Mouse (Mus musculus): ENCODE data around the gene Zfp276. TPM values are rescaled to one million over a fixed set of nuclear protein-coding genes. Genes with fewer than 3 reads are reported as not detected.

Zfp276 gene
- 17.2 and 20.4 TPM in 2 replicates for polyA plus RNA-seq (2014; fragmentation: Nextera tagmentation; extraction: Ambion mirVana)

DNA sequence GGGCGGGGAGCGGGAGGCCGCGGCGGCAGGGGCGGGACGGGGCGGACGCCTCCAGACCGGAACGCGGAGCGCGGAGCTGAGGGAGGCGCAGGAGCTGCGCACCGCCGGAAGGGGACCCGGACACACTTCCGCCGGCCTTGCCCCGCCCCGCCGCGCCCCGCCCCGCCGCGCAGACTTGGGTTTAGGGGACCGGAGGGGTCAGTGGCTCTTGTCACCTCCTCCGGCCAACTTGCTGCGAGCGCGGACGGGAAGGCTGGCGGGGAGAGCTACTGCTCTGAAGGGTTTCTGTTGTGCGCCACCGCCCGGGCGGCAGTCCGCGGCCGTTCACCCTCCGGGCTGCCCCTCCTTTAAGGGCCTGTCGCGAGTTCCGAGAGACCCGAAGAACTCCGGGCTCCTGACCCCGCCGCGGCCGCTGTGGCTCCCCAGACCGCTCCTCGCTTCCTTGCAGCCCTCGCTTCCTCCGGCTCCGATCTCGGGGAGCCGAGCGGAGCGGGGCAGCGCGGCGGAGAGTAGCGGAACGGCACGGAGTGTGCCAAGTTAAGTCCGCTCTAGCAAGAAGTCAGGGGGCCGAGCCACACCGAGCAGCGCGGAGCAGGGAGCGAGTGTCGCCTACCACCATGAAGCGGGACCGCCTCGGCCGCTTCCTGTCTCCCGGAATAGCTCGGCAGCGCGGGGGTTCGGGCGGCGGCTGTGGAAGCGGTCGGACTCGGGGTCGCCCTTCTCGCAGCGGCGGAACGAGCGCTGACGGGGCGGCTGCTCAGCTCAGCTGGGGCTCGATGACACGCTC, at the start of gene Zfp276, which contains the start of gene Vps9d1:
TSS of gene Zfp276 (plus strand) at position 97 of the 787 bp plus-strand sequence.
TSS of gene Vps9d1 (minus strand) at position 250 of the 787 bp plus-strand sequence.
- Histone ChIP-seq H3K4me1 (ENCODE audit: control insufficient read depth, insufficient read depth, low read length) (peaks cover 19% of the 10 kb centered on the region), H3K9ac (ENCODE audit: low read depth, low read length) (peak within 1 kb of the TSS; percentile 96), H3K9me3 (ENCODE audit: control insufficient read depth, low read length) (no peaks in the 10 kb centered on the region), H3K4me2 (replicated peaks; ENCODE audit: low read depth, low read length) (peak within 1 kb of the TSS; percentile 95), H3K36me3 (ENCODE audit: control insufficient read depth, insufficient read depth, low read length) (peaks cover 48% of the 10 kb centered on the region), H3K4me3 (ENCODE audit: low read length) (peak within 1 kb of the TSS; percentile 98), H3K27ac (ENCODE audit: low read depth, low read length) (peak within 1 kb of the TSS; percentile 80), H3K27me3 (ENCODE audit: control insufficient read depth, insufficient read depth, low read length) (no peaks in the 10 kb centered on the region)
- ATAC-seq (ENCODE audit: low FRiP score, low TSS enrichment), result peak; percentile 96
- WGBS, result under 1% methylated on average over 87 of the region's 99 CpGs

- Histone ChIP-seq H3K4me2 (replicated peaks; ENCODE audit: low read depth, low read length) (peak overlapping the region; percentile 89), H3K36me3 (ENCODE audit: control insufficient read depth, insufficient read depth, low read length) (peaks cover 27% of the 10 kb centered on the region), H3K27ac (ENCODE audit: low read depth, low read length) (0 out of 2 replicates have a peak overlapping the region, but pooled peaks have one; percentile 32), H3K4me3 (ENCODE audit: low read length) (peak overlapping the region; percentile 95), H3K9me3 (ENCODE audit: control insufficient read depth, low read length) (no peaks in the 10 kb centered on the region), H3K9ac (ENCODE audit: low read depth, low read length) (peak overlapping the region; percentile 93), H3K4me1 (ENCODE audit: control insufficient read depth, insufficient read depth, low read length) (peaks cover 14% of the 10 kb centered on the region), H3K27me3 (ENCODE audit: control insufficient read depth, insufficient read depth, low read length) (no peaks in the 10 kb centered on the region)
- 44% methylated on average over 10 of the region's 10 CpGs for WGBS
- no peak for ATAC-seq (ENCODE audit: low FRiP score, low TSS enrichment)
Measured at GRCm38 (mm10) chr8:123211876-123212275, 42.1 kb upstream of the Zfp276 start.

GRCm38 (mm10) chr8:123212321-123213117, 41.5 kb upstream of the Zfp276 start, which contains the start of the genes Chmp1a and Spata33:
Gene Chmp1a, minus strand, starts transcription at chr8:123212763.
Gene Spata33, plus strand, starts transcription at chr8:123212832.
- H3K27me3 ChIP-seq (ENCODE audit: control insufficient read depth, insufficient read depth, low read length), result no peaks in the 10 kb centered on the region
- peaks cover 21% of the 10 kb centered on the region for H3K36me3 ChIP-seq (ENCODE audit: control insufficient read depth, insufficient read depth, low read length)
- 2% methylated on average over 67 of the region's 76 CpGs for WGBS
- peak within 1 kb of the TSS; percentile 93 for H3K9ac ChIP-seq (ENCODE audit: low read depth, low read length)
- peak within 1 kb of the TSS; percentile 95 for H3K4me3 ChIP-seq (ENCODE audit: low read length)
- no peaks in the 10 kb centered on the region for H3K9me3 ChIP-seq (ENCODE audit: control insufficient read depth, low read length)
- peaks cover 14% of the 10 kb centered on the region for H3K4me1 ChIP-seq (ENCODE audit: control insufficient read depth, insufficient read depth, low read length)
- H3K4me2 ChIP-seq (replicated peaks; ENCODE audit: low read depth, low read length), result peak within 1 kb of the TSS; percentile 89
- peak; percentile 97 for ATAC-seq (ENCODE audit: low FRiP score, low TSS enrichment)
- H3K27ac ChIP-seq (ENCODE audit: low read depth, low read length), result peak within 1 kb of the TSS; percentile 32; the same call in 1 of the 2 replicates

DNA sequence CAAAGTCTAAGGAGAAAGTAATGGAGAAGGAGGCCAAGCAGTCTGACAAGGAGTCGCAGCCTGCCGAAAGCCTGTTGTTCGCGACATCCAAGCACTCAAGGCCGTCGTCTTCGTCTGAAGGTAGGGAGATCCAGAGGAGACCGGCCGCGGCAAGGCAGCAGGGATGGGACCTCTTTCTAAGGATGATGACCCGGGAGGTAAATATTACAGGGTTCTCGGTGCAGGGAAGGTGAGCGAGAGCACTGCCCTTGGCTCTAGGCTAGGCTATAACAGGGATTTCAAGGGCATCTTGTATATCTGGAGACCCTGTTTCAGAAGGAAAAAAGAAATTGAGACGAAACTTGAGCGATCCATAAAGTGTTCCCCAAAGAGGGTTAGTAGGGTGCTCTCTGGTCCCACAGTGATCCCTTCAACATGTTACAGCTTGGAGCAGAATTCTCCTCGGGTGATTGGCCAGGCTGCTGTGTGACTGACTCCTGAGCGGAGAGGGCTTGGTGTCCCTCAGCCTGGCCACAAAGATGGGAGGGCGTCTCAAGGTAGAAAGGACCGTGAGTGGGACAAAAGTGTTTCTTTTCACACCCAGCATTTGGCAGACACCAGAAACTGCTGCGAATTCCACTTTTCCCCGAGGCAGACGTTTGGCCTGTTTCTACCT, 40.8 kb upstream of the Zfp276 start:
- H3K4me3 ChIP-seq (ENCODE audit: low read length), result peak overlapping the region; percentile 95
- H3K27me3 ChIP-seq (ENCODE audit: control insufficient read depth, insufficient read depth, low read length), result no peaks in the 10 kb centered on the region
- H3K9ac ChIP-seq (ENCODE audit: low read depth, low read length), result peak overlapping the region; percentile 93
- ATAC-seq (ENCODE audit: low FRiP score, low TSS enrichment), result peak; percentile 35; the same call in 1 of the 2 replicates
- H3K4me1 ChIP-seq (ENCODE audit: control insufficient read depth, insufficient read depth, low read length), result peaks cover 14% of the 10 kb centered on the region
- H3K4me2 ChIP-seq (replicated peaks; ENCODE audit: low read depth, low read length), result peak overlapping the region; percentile 80
- WGBS, result 6% methylated on average over 22 of the region's 22 CpGs
- peaks cover 14% of the 10 kb centered on the region for H3K36me3 ChIP-seq (ENCODE audit: control insufficient read depth, insufficient read depth, low read length)
- no peaks in the 10 kb centered on the region for H3K9me3 ChIP-seq (ENCODE audit: control insufficient read depth, low read length)
- H3K27ac ChIP-seq (ENCODE audit: low read depth, low read length), result no peak overlapping the region; the same call in 1 of the 2 replicates

- 74% methylated on average over 3 of the region's 3 CpGs for WGBS
- peaks cover 14% of the 10 kb centered on the region for H3K4me1 ChIP-seq (ENCODE audit: control insufficient read depth, insufficient read depth, low read length)
- H3K36me3 ChIP-seq (ENCODE audit: control insufficient read depth, insufficient read depth, low read length), result no peaks in the 10 kb centered on the region
- no peak overlapping the region for H3K4me2 ChIP-seq (replicated peaks; ENCODE audit: low read depth, low read length)
- H3K9me3 ChIP-seq (ENCODE audit: control insufficient read depth, low read length), result no peaks in the 10 kb centered on the region
- no peak for ATAC-seq (ENCODE audit: low FRiP score, low TSS enrichment)
- no peak overlapping the region for H3K4me3 ChIP-seq (ENCODE audit: low read length)
- H3K9ac ChIP-seq (ENCODE audit: low read depth, low read length), result no peak overlapping the region
- no peaks in the 10 kb centered on the region; the same call in 1 of the 2 replicates for H3K27me3 ChIP-seq (ENCODE audit: control insufficient read depth, insufficient read depth, low read length)
- H3K27ac ChIP-seq (ENCODE audit: low read depth, low read length), result no peak overlapping the region
Measured at GRCm38 (mm10) chr8:123215430-123215829, 38.6 kb upstream of the Zfp276 start.

GRCm38 (mm10) chr8:123220917-123221316, 33.1 kb upstream of the Zfp276 start:
- no peak overlapping the region for H3K4me2 ChIP-seq (replicated peaks; ENCODE audit: low read depth, low read length)
- ATAC-seq (ENCODE audit: low FRiP score, low TSS enrichment), result no peak
- 90% methylated on average over 1 of the region's 1 CpGs for WGBS
- H3K9me3 ChIP-seq (ENCODE audit: control insufficient read depth, low read length), result no peaks in the 10 kb centered on the region
- H3K9ac ChIP-seq (ENCODE audit: low read depth, low read length), result no peak overlapping the region
- no peak overlapping the region for H3K27ac ChIP-seq (ENCODE audit: low read depth, low read length)
- H3K27me3 ChIP-seq (ENCODE audit: control insufficient read depth, insufficient read depth, low read length), result no peaks in the 10 kb centered on the region; the same call in 1 of the 2 replicates
- no peaks in the 10 kb centered on the region for H3K36me3 ChIP-seq (ENCODE audit: control insufficient read depth, insufficient read depth, low read length)
- H3K4me3 ChIP-seq (ENCODE audit: low read length), result no peak overlapping the region
- H3K4me1 ChIP-seq (ENCODE audit: control insufficient read depth, insufficient read depth, low read length), result peaks cover 7% of the 10 kb centered on the region; the same call in 1 of the 2 replicates

DNA sequence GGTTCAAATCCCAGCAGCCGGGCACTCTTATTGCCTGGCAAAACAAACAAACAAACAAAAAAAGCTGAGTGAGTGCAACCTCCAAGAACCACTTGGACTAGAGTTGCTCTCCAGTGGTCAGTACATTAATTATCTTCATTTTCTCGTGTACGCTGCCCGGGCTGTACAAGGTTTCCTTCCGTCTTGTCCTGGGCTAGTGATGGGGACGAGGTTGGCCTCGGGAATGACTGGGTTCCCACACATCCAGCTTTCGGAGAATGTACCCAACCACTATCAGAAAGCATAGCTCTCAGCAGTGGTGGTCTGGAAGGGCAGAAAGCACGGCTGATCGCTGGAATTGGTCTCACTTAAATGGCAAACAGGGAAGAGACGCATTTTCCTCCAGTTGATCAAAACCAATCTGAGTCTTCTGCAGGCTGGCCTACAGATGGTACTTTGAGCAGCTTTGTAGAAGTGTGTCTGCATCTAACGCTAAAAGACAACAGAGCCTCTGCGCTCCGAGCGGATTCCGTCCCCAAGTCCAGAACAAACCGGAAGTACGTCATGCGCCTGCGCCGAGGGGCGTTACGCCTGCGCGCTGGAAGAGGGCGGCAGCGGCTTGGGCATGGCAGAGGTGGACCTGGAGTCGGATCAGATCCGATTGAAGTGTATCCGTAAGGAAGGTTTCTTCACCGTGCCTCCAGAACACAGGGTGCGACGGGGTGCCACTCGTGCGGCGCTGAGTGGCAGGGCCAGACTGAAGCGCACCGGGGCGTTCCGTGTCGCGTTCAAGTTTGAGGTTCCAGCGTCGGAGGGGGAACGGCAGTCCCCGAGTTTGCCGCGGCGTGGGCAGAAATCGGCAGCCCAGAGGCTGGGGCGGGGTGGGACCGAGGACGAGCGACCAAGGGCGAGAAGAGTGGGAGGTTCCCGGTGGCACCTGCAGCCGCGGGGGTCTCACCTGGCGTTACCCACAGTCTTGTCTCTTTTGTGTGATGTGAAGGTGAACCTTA, 29.4 kb upstream of the Zfp276 start, which contains the start of gene Cdk10:
TSS of gene Cdk10 (plus strand) at position 565 of the 989 bp plus-strand sequence.
- Histone ChIP-seq H3K4me2 (replicated peaks; ENCODE audit: low read depth, low read length) (peak within 1 kb of the TSS; percentile 85), H3K4me1 (ENCODE audit: control insufficient read depth, insufficient read depth, low read length) (peaks cover 7% of the 10 kb centered on the region; the same call in 1 of the 2 replicates), H3K9me3 (ENCODE audit: control insufficient read depth, low read length) (no peaks in the 10 kb centered on the region), H3K36me3 (ENCODE audit: control insufficient read depth, insufficient read depth, low read length) (peaks cover 15% of the 10 kb centered on the region), H3K27me3 (ENCODE audit: control insufficient read depth, insufficient read depth, low read length) (no peaks in the 10 kb centered on the region), H3K27ac (ENCODE audit: low read depth, low read length) (peak within 1 kb of the TSS; percentile 79), H3K4me3 (ENCODE audit: low read length) (peak within 1 kb of the TSS; percentile 63), H3K9ac (ENCODE audit: low read depth, low read length) (peak within 1 kb of the TSS; percentile 71)
- whole genome bisulfite sequencing, result 2% methylated on average over 59 of the region's 59 CpGs
- peak; percentile 85 for ATAC-seq (ENCODE audit: low FRiP score, low TSS enrichment)
